Mouse (Mus musculus): Measurements from ENCODE around the gene Samd4b.

DNA sequence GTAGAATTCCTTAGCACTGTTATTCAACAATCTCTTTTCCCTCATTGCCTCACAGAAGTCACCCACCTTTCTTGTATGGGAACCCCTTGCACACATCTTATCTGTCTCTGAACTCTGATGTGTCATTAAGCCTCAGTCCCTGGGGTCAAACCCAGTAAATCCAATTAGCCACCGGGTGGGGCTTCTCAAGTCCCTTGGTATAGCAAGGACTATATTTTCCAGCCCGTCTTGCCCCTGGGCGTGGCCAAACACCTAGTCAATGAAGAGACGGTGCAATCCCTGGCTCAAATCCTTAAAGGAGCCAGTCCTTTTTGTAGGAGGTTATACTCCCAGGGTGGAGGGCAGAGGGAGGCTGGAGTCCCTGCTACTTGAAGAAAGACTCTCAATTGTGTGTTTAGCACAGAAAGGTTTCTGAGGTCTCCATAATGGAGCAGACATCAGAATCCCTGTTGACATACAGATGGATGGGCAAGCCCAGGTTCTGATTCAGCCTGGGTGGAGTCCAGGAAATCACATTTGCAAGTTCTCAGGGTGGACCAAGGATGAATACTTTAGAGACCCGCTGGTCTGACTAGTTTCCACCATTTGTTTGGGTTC, 41.9 kb downstream of the Samd4b start:
- no peak for TF ChIP-seq CTCF (IDR thresholded peaks at IDR 0.05; ENCODE audit: low read depth)
- no peak for TF ChIP-seq EP300 (IDR thresholded peaks at IDR 0.05; ENCODE audit: low read depth)

Measured in heart, postnatal 0 days (tissue).